8 mouse cellular contexts compared by ENCODE assay signal in the genomic region with DNA sequence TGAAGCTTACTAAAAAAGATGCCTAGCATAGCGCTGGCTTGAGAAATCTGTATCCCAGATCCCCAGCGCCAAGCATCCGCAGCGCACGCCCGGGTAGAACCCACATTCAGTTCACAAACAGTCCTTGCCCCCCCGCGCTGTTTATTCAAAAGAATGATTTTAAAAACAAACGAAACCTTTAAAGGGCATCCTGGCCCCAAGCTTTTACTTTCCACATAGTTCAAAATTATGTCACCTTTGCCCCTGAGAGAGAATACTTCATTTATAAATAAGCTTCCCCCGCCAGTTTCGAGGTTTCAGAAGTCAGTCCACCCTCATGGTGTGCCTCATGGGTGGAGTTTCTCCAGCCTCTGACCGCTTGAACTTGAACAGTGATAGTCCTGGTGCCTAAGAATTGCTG. TPM values are rescaled to one million over a fixed set of nuclear protein-coding genes. Genes with fewer than 3 reads are reported as not detected.
DNase-seq lines count a peak whose midpoint lies in the region; ATAC-seq and TF ChIP-seq lines count a peak whose summit lies in the region.

No protein-coding gene starts in this region.

- no peaks in the 10 kb centered on the region for H3K36me3 ChIP-seq in kidney, adult 2 months (ENCODE audit: control insufficient read depth, insufficient read depth, low read length)
- H3K36me3 ChIP-seq in embryonic facial prominence, embryonic 12.5 days = no peaks in the 10 kb centered on the region
- H3K36me3 ChIP-seq in intestine, postnatal 0 days (ENCODE audit: control insufficient read depth, insufficient read depth) = no peaks in the 10 kb centered on the region; the same call in 1 of the 2 replicates
- H3K36me3 ChIP-seq in midbrain, embryonic 12.5 days = no peaks in the 10 kb centered on the region

- H3K9me3 ChIP-seq in embryonic facial prominence, embryonic 12.5 days = peaks cover 3% of the 10 kb centered on the region; the same call in 1 of the 2 replicates
- no peaks in the 10 kb centered on the region for H3K9me3 ChIP-seq in intestine, postnatal 0 days (ENCODE audit: control insufficient read depth)
- H3K9me3 ChIP-seq in midbrain, embryonic 12.5 days = no peaks in the 10 kb centered on the region

- no peak for TF ChIP-seq CTCF in kidney, adult 2 months (conservative IDR thresholded peaks at IDR 0.05; ENCODE audit: insufficient read depth, insufficient read length, low read depth, low read length)
- no peak for TF ChIP-seq CTCF in intestine, postnatal 0 days (IDR thresholded peaks at IDR 0.05; ENCODE audit: low read depth)

- no peak for TF ChIP-seq POLR2A in kidney, adult 2 months (IDR thresholded peaks at IDR 0.05; ENCODE audit: low read depth, low read length)

- no peak for DNase-seq in kidney, adult 2 months
- DNase-seq in kidney, adult 8-10 months = no peak
- DNase-seq in right cerebral cortex, adult 18-20 months = no peak
- DNase-seq in thymus, postnatal 25 days = no peak
- no peak for DNase-seq in layer of hippocampus, postnatal 10 days (ENCODE audit: low spot score in 2 of 2)

- H3K27me3 ChIP-seq in kidney, adult 2 months (replicated peaks; ENCODE audit: control insufficient read depth, insufficient read depth, low read length) = no peaks in the 10 kb centered on the region
- no peaks in the 10 kb centered on the region for H3K27me3 ChIP-seq in embryonic facial prominence, embryonic 12.5 days
- H3K27me3 ChIP-seq in intestine, postnatal 0 days (replicated peaks; ENCODE audit: control insufficient read depth, insufficient read depth, low read length) = no peaks in the 10 kb centered on the region
- peaks cover 25% of the 10 kb centered on the region for H3K27me3 ChIP-seq in midbrain, embryonic 12.5 days

- peaks cover 6% of the 10 kb centered on the region; the same call in 1 of the 2 replicates for H3K4me1 ChIP-seq in kidney, adult 2 months (ENCODE audit: control insufficient read depth, insufficient read depth, low read length)
- no peaks in the 10 kb centered on the region; the same call in 1 of the 2 replicates for H3K4me1 ChIP-seq in embryonic facial prominence, embryonic 12.5 days
- H3K4me1 ChIP-seq in intestine, postnatal 0 days (replicated peaks; ENCODE audit: control insufficient read depth, insufficient read depth, low read length) = peaks cover 6% of the 10 kb centered on the region; the same call in 1 of the 2 replicates
- peaks cover 15% of the 10 kb centered on the region for H3K4me1 ChIP-seq in midbrain, embryonic 12.5 days

- H3K27ac ChIP-seq in kidney, adult 2 months (ENCODE audit: insufficient read depth, low read depth, low read length) = no peak overlapping the region
- H3K27ac ChIP-seq in embryonic facial prominence, embryonic 12.5 days = no peak overlapping the region
- no peak overlapping the region for H3K27ac ChIP-seq in intestine, postnatal 0 days (ENCODE audit: low read depth, low read length)
- no peak overlapping the region for H3K27ac ChIP-seq in midbrain, embryonic 12.5 days (replicated peaks)

- peak overlapping the region; percentile 95 for H3K4me2 ChIP-seq in embryonic facial prominence, embryonic 12.5 days (replicated peaks)
- peak overlapping the region; percentile 91 for H3K4me2 ChIP-seq in intestine, postnatal 0 days (replicated peaks; ENCODE audit: low read depth)
- H3K4me2 ChIP-seq in midbrain, embryonic 12.5 days (replicated peaks) = peak overlapping the region; percentile 98

- peak overlapping the region; percentile 76 for H3K4me3 ChIP-seq in kidney, adult 2 months (ENCODE audit: insufficient read depth, low read depth, low read length)
- peak overlapping the region; percentile 78 for H3K4me3 ChIP-seq in embryonic facial prominence, embryonic 12.5 days
- H3K4me3 ChIP-seq in intestine, postnatal 0 days (ENCODE audit: low read depth, low read length) = peak overlapping the region; percentile 68
- peak overlapping the region; percentile 59 for H3K4me3 ChIP-seq in midbrain, embryonic 12.5 days

- WGBS in kidney, adult 2 months = 13% methylated on average over 12 of the region's 12 CpGs
- WGBS in embryonic facial prominence, embryonic 12.5 days = 9% methylated on average over 12 of the region's 12 CpGs
- 15% methylated on average over 12 of the region's 12 CpGs for WGBS in intestine, postnatal 0 days
- WGBS in midbrain, embryonic 12.5 days = 16% methylated on average over 12 of the region's 12 CpGs

- H3K9ac ChIP-seq in embryonic facial prominence, embryonic 12.5 days = peak overlapping the region; percentile 83; the same call in 1 of the 2 replicates
- no peak overlapping the region for H3K9ac ChIP-seq in intestine, postnatal 0 days (ENCODE audit: low read depth, low read length)
- no peak overlapping the region for H3K9ac ChIP-seq in midbrain, embryonic 12.5 days (replicated peaks)

- no peak for ATAC-seq in embryonic facial prominence, embryonic 12.5 days (ENCODE audit: insufficient number of reproducible peaks, insufficient read depth, low FRiP score, low TSS enrichment)
- ATAC-seq in intestine, postnatal 0 days = no peak
- no peak for ATAC-seq in midbrain, embryonic 12.5 days (ENCODE audit: low FRiP score, low read depth)

RNA-seq across cellular contexts. Expression of a gene that starts 1.6 kb away (rescaled TPM):
- polyA plus RNA-seq in kidney, adult 2 months (2012; rRNA removed) = 13.1 and 14.5 TPM in 2 replicates
- polyA plus RNA-seq in embryonic facial prominence, embryonic 12.5 days (2016; fragmentation: Nextera tagmentation; extraction: Ambion mirVana) = 19.6 and 21.0 TPM in 2 replicates
- 15.2 and 16.2 TPM in 2 replicates for polyA plus RNA-seq in intestine, postnatal 0 days (2015; fragmentation: Nextera tagmentation; extraction: Ambion mirVana)
- 11.0 and 12.0 TPM in 2 replicates for polyA plus RNA-seq in midbrain, embryonic 12.5 days (2016; fragmentation: Nextera tagmentation; extraction: Ambion mirVana)
- 1 to 10 TPM; 7.6 to 8.8 TPM for total RNA-seq in layer of hippocampus, postnatal 10 days (2021)
